Mouse (Mus musculus): Measurements from ENCODE around the gene Slc50a1.
A peak's percentile ranks its signal among the peaks of the same experiment; 100 is the strongest.

The Slc50a1 gene

GRCm38 (mm10) chr3:89228836-89229235, 41.5 kb downstream of the Slc50a1 start, which contains the start of gene Muc1:
TSS of gene Muc1 (plus strand) at chr3:89229057.
- no peak for DNase-seq

- peak; percentile 87 for DNase-seq
These were observed 42.2 kb downstream of the Slc50a1 start for GRCm38 (mm10) chr3:89228180-89228549.

- DNase-seq: no peak
These were observed 42.8 kb downstream of the Slc50a1 start for GRCm38 (mm10) chr3:89227307-89228179.

GRCm38 (mm10) chr3:89226900-89227299, 43.5 kb downstream of the Slc50a1 start, which contains the start of gene Mtx1:
TSS of gene Mtx1 (minus strand) at chr3:89227088.
- DNase-seq: no peak

- no peak for DNase-seq
These were observed 44.0 kb downstream of the Slc50a1 start for GRCm38 (mm10) chr3:89226361-89226760.

- DNase-seq: no peak
These were observed 44.5 kb downstream of the Slc50a1 start for GRCm38 (mm10) chr3:89225918-89226317.

- no peak for DNase-seq
These were observed 45.0 kb downstream of the Slc50a1 start for GRCm38 (mm10) chr3:89225321-89225815.

- no peak for DNase-seq
These were observed 45.6 kb downstream of the Slc50a1 start for GRCm38 (mm10) chr3:89224796-89225195.

GRCm38 (mm10) chr3:89221167-89221566, 49.2 kb downstream of the Slc50a1 start:
- DNase-seq: no peak

GRCm38 (mm10) chr3:89219546-89219945, 50.8 kb downstream of the Slc50a1 start:
- no peak for DNase-seq

- no peak for DNase-seq
These were observed 52.1 kb downstream of the Slc50a1 start for GRCm38 (mm10) chr3:89218271-89218670.

Measured in cerebellum, adult 9-10 months (tissue).